Mouse (Mus musculus) spleen, postnatal 36 days (tissue): ENCODE results near the gene Lonrf2.
A peak's percentile ranks its signal among the peaks of the same experiment; 100 is the strongest.

Experiments
- DNase-seq, 2 experiments: peaks; one replicate each; pipeline ENCODE4 v3.0.0; 2022; ENCODE audit warnings: low spot score in 2 of 2, mixed read lengths in 1 of 2

Lonrf2 gene

DNA sequence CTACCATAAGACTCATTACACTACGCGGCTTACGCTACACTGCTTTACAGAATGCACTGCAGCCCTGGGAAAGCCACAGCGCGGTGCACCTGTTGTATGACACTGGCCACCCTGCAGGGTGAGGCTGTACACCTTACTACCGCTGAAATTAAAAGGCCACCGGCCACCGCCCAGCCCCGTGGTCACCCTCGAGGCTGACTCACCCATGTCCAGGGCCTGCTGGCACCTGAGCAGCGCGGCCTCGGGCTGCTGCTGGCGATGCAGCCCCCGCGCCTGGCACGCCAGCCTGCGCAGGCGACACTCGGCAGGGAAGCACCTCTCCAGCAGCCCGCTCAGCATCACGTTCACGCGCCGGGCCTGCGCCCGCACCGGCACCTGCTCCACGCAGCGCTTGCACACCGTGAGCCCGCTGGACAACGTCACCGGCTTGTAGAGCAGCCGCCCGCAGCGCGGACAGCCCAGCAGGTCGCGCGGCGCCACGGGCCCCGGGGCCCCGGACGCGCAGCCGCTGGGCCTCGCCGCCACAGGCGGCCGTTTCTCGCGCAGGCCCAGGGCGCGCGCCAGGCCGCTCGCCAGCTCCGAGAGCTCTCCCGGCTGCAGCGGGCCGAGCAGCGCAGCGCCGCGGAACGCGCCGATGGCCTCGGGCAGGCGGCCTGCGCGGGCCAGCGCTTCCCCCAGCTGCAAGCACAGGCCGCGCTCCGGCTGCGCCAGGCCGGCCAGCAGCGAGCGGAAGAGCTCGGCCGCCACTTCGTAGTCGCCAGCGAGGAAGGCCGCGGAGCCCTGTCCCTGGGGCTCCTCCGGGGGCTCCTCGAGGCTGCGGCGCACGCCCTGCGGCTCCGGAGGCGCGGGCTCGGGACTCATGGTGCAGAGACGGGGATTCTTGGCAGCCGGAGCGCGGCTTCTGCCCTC, 689 bp downstream of the Lonrf2 start:
- DNase-seq: no peak

DNA sequence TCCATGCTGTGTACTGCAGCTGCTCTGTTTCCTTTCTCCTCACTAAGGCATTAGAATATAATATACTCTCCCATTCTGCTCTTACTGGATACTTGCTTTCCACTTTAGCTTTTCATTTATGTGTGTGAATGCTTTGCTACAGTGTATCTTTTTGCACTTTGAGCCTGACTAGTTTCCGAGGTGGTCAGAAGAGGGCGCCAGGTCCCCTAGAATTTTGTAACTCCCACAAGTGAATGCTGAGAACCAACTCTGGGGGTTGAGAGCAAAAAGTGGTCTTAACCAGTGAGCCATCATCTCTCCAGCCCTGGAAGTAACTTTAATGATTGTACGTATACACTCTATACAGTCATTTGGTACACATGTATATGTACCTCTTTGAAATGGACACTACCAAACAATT, 1.6 kb downstream of the Lonrf2 start:
- no peak for DNase-seq

- no peak for DNase-seq
These were observed 11.6 kb downstream of the Lonrf2 start for GRCm38 (mm10) chr1:38824926-38825325.

- DNase-seq: no peak
These were observed 12.7 kb downstream of the Lonrf2 start for GRCm38 (mm10) chr1:38823851-38824250.

DNA sequence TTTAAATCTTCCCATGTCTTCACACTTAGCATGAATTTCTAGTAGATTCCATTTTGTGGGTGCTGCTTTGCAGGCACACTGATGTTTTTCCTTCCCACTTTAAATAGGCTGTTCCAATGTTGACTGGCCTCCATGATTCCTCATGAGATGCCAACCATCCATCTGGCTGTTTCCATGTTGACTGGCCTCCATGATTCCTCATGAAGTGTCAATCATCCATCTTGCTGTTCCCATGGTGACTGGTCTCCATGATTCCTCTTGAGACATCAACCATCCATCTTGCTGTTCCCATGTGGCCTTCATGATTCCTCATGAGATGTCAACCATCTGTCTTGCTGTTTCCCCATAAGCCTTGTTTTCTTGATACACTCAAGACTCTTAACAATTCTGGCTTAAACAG, 16.8 kb downstream of the Lonrf2 start:
- DNase-seq: no peak

GRCm38 (mm10) chr1:38817671-38818070, 18.8 kb downstream of the Lonrf2 start:
- no peak for DNase-seq

GRCm38 (mm10) chr1:38817268-38817667, 19.2 kb downstream of the Lonrf2 start:
- no peak for DNase-seq

- no peak for DNase-seq
These were observed 20.2 kb downstream of the Lonrf2 start for GRCm38 (mm10) chr1:38816306-38816705.

- no peak for DNase-seq
These were observed 29.4 kb downstream of the Lonrf2 start for GRCm38 (mm10) chr1:38807121-38807520.

DNA sequence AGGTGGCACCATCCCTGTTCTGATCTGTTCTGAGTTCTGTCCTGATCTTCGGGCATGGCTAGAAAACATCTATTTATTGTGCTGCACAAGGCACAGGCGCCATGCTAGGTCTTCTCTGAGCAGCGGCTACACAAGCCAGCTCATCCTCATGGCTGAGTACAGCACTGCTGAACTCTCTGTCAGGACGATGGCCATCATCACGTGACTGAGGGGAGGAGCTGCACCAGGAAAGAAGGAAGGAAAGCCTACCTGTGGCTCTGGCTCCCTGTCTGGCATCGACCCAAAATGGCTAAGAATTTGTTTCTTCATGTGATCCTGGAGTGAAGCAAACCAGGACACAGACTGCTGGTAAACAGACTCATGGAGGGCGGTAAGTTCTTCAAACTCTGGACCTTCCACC, 36.1 kb downstream of the Lonrf2 start:
- no peak for DNase-seq

- DNase-seq: no peak
These were observed 37.2 kb downstream of the Lonrf2 start for GRCm38 (mm10) chr1:38799304-38799703.

- no peak for DNase-seq
These were observed 39.6 kb downstream of the Lonrf2 start for GRCm38 (mm10) chr1:38796936-38797335.

DNA sequence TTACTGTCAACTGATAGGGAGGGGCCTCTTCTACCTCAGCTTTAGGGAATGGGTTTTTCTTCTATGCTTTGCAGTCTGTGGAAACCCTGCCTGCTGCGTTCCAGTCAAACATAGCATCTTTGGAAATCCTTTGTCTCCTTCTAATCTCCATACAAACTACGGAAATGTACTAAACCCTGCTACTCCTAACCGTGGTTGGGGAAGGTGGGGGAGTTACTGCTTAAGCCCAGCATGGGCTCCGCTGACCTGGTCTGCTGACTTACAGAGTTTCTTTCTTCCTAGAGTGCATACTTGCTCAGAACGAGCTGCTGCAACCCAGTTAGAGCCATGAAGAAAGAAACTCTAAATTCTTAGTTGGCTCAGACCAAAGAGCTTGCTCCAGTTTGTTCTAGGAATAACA, 41.0 kb downstream of the Lonrf2 start:
- no peak for DNase-seq

- DNase-seq: no peak
These were observed 45.3 kb downstream of the Lonrf2 start for GRCm38 (mm10) chr1:38791016-38791810.

- DNase-seq: no peak
These were observed 46.4 kb downstream of the Lonrf2 start for GRCm38 (mm10) chr1:38789988-38790602.

- no peak for DNase-seq
These were observed 47.6 kb downstream of the Lonrf2 start for GRCm38 (mm10) chr1:38788904-38789303.

GRCm38 (mm10) chr1:38787443-38787842, 49.1 kb downstream of the Lonrf2 start:
- peak; percentile 17 to 31 for DNase-seq

DNA sequence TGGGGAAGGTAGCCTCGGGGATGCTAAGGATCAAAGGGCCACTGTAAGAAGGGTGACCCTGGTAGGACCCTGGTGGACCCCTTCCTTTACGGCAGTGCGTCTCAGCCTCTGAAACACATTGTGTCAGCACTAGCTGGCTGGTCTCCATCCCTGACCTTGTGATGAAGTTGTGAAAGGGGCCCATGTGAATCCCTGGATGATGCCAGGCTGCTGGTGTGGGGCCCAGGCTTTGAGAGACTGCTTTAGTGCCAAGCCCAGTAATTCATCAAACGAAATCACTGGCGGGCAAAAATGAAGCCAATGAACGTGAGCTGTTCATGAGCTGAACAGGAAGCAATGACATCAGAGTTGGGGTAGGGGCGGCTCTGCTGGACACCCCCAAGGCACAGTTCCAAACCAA, 50.2 kb downstream of the Lonrf2 start:
- DNase-seq: no peak

DNA sequence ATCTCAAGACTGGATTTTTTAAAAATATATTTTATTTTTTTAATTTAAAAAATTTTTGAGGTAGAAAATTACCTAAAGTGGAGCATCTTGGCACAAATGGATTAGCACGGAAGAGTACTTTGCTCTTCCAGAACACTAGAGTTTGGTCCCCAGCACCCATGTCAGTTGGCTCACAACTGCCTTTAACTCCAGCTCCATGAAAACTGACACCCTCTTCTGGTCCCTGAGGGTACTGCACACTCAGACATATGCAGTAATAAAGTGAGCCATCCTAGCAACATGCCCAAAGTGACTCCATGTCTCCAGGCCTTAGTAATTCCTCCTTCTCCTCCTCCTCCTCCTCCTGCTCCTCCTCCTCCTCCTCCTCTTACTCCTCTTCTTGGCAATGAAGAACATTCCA, 58.2 kb downstream of the Lonrf2 start:
- no peak for DNase-seq

DNA sequence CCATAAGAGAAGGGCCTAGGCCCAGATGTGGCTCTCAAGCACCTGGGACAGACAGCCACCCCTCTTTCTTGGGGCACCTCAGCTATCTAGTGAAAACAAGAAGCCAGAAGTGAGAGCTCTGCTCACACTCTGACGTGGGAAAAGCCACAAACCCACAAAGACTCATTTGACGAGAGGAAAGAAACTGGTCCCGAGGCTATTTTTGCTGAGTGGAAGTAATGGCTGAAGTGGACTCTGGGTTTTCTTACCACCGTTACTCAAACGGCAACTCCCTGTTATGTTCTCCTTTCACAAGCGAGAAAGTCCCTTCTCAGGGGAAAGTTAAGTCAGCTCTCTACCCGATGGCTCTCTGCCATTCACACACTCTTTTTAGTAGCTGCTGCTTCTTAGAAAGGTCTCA, 59.0 kb downstream of the Lonrf2 start:
- DNase-seq: peak; percentile 63 to 64

GRCm38 (mm10) chr1:38775713-38776112, 60.8 kb downstream of the Lonrf2 start:
- no peak for DNase-seq

DNA sequence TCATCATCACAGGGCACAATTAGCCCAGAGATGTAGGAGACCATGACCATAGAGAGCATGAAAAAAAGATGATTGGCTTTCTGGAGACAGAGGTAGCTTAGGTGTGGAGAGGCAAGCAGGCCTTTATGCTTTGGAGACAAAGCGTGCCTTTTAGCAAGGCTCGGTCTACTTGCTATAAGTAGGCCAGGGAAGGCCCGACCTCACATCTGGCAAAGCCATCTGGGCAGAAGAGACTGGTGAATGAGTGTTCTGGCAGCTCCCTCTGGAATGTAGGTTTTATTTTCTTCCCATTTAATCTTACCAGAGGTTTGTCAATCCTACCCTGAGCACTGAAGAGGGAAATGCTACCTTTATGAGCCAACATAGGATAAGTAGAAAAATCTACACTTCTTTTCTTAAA, 65.8 kb downstream of the Lonrf2 start:
- DNase-seq: no peak
